Mouse (Mus musculus) forebrain, embryonic 13.5 days (tissue): ENCODE results near the gene Cnot6l. TPM values are rescaled to one million over a fixed set of nuclear protein-coding genes. Genes with fewer than 3 reads are reported as not detected.

Source experiments
- ATAC-seq: fragments of 200-750 bp; cut with Nextera tagmentation; 2 replicates; pipeline ENCODE4 v1.8.0; 2017
- H3K27ac ChIP-seq: fragments of 300-500 bp; sonication (generic); 2 replicates; pipeline ENCODE4 v1.5.1; 2015; ENCODE audit warnings: inconsistent platforms, mild to moderate bottlenecking, moderate library complexity
- H3K27me3 ChIP-seq: fragments of 300-500 bp; sonication (generic); 2 replicates; pipeline ENCODE4 v1.6.1; 2015; ENCODE audit warnings: mild to moderate bottlenecking, inconsistent platforms
- H3K36me3 ChIP-seq: fragments of 300-500 bp; sonication (generic); 2 replicates; pipeline ENCODE4 v1.6.1; 2015; ENCODE audit warnings: mild to moderate bottlenecking, inconsistent platforms; ENCODE audit not compliant: poor library complexity, severe bottlenecking
- H3K4me1 ChIP-seq: fragments of 300-500 bp; sonication (generic); 2 replicates; pipeline ENCODE4 v1.6.1; 2015; ENCODE audit warnings: inconsistent platforms
- H3K4me2 ChIP-seq: fragments of 300-500 bp; sonication (generic); 2 replicates; pipeline ENCODE4 v1.6.1; 2015; ENCODE audit warnings: inconsistent platforms, mild to moderate bottlenecking, moderate library complexity
- H3K4me3 ChIP-seq: fragments of 300-500 bp; sonication (generic); 2 replicates; pipeline ENCODE4 v1.5.1; 2015; ENCODE audit warnings: mild to moderate bottlenecking, inconsistent platforms
- H3K9ac ChIP-seq: fragments of 300-500 bp; sonication (generic); 2 replicates; pipeline ENCODE4 v1.6.1; 2015; ENCODE audit warnings: mild to moderate bottlenecking, inconsistent platforms
- H3K9me3 ChIP-seq: fragments of 300-500 bp; sonication (generic); replicated peaks from 2 replicates; pipeline ENCODE4 v1.6.1; 2016; ENCODE audit warnings: inconsistent platforms
- WGBS: fragments of 180-500 bp; shearing (Covaris S2); methylation state at CpG from one replicate; pipeline ENCODE4 v1.1.7; 2015; 5-methylcytosine and 5-hydroxymethylcytosine counted together
- polyA plus RNA-seq: library from polyadenylated mRNA; unstranded; fragments of >200 nt; fragmentation: Nextera tagmentation; extraction: Ambion mirVana; gene quantifications from 2 replicates; pipeline ENCODE4 v1.2.1, GENCODE M21; 2015

Gene Cnot6l
- polyA plus RNA-seq, 1 experiment from 2014 or later: 12.6 TPM

DNA sequence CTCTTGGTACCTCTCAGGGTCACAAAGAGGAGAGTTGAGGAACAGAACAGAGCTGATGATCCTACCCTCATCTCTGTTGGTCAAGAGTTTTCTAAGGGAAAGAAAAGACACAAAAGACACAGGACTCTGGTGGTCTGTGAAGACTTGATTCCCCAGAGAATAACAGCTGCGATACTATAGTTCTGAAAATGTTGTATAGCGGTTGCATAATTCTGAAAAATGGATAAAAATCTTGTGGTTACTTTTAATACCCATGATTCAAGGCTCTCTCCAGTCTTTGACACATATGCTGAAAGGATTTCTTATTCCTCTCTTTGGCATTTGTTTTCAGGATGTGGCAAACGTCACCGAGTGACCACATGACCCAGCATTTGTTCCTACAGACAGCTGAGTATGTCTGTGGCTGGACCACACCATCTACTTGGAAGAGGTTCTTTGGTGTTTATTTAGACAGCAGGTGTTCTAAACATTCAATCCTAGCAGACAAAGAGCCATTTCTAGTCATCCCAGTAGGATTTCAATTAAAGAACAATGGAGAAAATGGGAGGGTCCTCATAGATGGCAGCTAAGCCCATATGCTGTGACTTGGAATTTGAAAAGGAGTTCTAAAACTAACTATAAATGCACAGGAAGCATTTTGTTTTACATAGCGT, 124.7 kb downstream of the Cnot6l start:
- Histone ChIP-seq H3K9me3 (no peaks in the 10 kb centered on the region), H3K27me3 (no peaks in the 10 kb centered on the region), H3K9ac (no peak overlapping the region), H3K27ac (no peak overlapping the region), H3K36me3 (no peaks in the 10 kb centered on the region), H3K4me3 (no peak overlapping the region), H3K4me2 (no peak overlapping the region), H3K4me1 (no peaks in the 10 kb centered on the region; the same call in 1 of the 2 replicates)
- ATAC-seq: no peak
- WGBS: 65% methylated on average over 5 of the region's 5 CpGs

DNA sequence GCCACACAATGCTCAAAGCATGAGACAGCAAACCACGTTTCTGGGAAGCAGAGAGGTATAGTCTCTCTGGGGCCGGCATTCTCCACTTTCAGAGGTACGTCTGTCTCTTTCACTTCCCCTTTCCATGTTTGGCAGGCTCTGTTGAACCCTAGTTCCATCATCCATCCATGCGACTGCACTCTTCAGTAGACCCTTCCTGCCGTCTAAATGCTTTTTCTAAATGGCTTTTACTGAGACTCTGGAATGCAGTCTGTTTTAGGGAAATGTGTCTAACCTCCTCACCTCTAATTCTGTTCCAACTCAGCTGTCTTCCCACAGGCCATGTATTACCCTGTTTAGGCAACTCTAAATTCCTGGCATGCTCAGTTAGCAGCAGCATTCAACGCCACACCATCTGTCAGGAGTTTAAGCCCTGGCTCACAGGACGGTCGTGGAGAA, 126.3 kb downstream of the Cnot6l start:
- H3K27ac ChIP-seq: no peak overlapping the region
- H3K9me3 ChIP-seq: no peaks in the 10 kb centered on the region
- no peaks in the 10 kb centered on the region; the same call in 1 of the 2 replicates for H3K4me1 ChIP-seq
- no peak overlapping the region for H3K4me3 ChIP-seq
- no peaks in the 10 kb centered on the region for H3K27me3 ChIP-seq
- ATAC-seq: peak; percentile 55; the same call in 1 of the 2 replicates
- H3K9ac ChIP-seq: no peak overlapping the region
- H3K36me3 ChIP-seq: no peaks in the 10 kb centered on the region
- 61% methylated on average over 8 of the region's 8 CpGs for WGBS
- H3K4me2 ChIP-seq: no peak overlapping the region

DNA sequence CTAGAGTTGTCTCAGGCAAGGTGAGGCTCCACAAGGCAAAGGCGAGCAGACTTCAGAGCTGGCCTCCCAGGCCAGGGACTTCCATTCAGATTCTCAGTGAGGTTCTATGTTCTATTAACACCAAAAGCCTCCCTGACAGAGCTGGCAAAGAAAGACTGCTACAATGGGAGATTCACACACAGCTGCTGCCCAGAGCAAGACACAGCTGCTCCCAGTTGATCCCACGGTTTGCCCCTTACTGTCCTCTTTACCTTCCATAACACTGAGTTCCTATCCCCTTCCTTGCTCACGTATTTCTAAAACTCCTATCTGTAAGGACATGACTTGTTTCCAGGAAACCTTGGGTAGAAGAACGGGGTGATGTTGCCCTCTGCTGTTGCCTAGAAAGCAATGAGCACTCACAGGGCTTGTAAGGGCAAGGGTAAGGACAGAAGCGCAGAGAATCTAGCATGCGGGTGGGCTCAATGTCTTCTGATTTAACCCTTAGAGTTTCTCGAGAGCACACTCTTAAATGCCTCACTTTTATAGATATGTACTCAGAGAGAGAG, 127.8 kb downstream of the Cnot6l start:
- WGBS: 81% methylated on average over 7 of the region's 7 CpGs
- Histone ChIP-seq H3K9me3 (no peaks in the 10 kb centered on the region), H3K4me2 (no peak overlapping the region), H3K27ac (no peak overlapping the region), H3K4me3 (no peak overlapping the region), H3K27me3 (no peaks in the 10 kb centered on the region), H3K36me3 (no peaks in the 10 kb centered on the region), H3K4me1 (no peaks in the 10 kb centered on the region; the same call in 1 of the 2 replicates), H3K9ac (no peak overlapping the region)
- ATAC-seq: no peak

DNA sequence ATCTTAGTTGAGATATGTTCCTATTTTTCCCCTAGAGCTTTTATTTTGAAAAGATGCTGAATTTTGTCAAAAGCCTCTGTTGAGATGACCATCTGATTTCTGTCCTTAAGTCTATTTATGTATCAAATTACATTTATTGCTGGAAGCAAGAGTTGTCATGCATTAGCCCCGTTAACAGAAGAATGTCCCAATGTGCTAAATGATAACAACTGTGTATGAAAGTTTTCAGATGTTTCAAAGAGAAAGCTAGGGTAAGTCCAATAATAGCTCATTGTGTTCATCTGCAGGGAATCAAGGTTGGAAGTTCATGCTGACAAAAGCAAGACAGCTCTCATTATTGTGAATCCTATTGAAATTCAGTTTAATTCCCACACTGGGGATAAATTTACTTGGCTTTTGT, 129.9 kb downstream of the Cnot6l start:
- H3K36me3 ChIP-seq: no peaks in the 10 kb centered on the region
- H3K27me3 ChIP-seq: no peaks in the 10 kb centered on the region
- WGBS: 32% methylated on average over 1 of the region's 1 CpGs
- no peaks in the 10 kb centered on the region; the same call in 1 of the 2 replicates for H3K4me1 ChIP-seq
- ATAC-seq: no peak
- no peak overlapping the region for H3K4me2 ChIP-seq
- no peaks in the 10 kb centered on the region for H3K9me3 ChIP-seq
- H3K4me3 ChIP-seq: no peak overlapping the region
- H3K9ac ChIP-seq: no peak overlapping the region
- no peak overlapping the region for H3K27ac ChIP-seq

DNA sequence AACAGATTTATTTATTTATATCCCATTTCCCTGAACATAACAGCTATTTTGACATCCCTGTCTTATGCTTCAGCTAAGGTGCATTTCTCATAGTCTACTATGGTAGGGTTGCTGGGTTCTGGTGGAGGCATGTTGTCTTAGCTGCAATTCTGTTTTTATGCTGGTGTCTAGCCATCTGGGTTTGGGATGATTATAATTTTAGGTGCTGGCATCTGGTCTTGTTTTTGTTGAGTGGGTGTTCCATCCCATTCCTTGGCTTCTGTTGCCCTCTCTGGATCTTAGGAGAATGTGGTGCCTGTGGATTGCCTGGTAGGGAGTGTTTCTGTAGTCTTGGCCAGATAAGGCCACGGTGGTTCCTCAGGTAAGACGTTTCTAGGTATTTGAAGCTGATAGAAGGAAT, 134.2 kb downstream of the Cnot6l start:
- Histone ChIP-seq H3K9me3 (no peaks in the 10 kb centered on the region), H3K27me3 (no peaks in the 10 kb centered on the region), H3K36me3 (no peaks in the 10 kb centered on the region), H3K27ac (no peak overlapping the region), H3K4me2 (no peak overlapping the region), H3K4me3 (no peak overlapping the region), H3K9ac (no peak overlapping the region), H3K4me1 (no peaks in the 10 kb centered on the region)
- no peak for ATAC-seq
- WGBS: 90% methylated on average over 2 of the region's 2 CpGs

Other genes with a start within 250 kb of the Cnot6l start
- gene Cxcl13, start 207.2 kb downstream of the Cnot6l start, polyA plus RNA-seq: not detected in 2 replicates
- gene Mrpl1, start 45.3 kb upstream of the Cnot6l start, polyA plus RNA-seq: 18.5 and 18.7 TPM in 2 replicates
- 6.3 and 7.4 TPM in 2 replicates for gene Fras1, start 209.8 kb upstream of the Cnot6l start, polyA plus RNA-seq